Mouse (Mus musculus): ENCODE measurements around the gene Ttc17. TPM values are rescaled to one million over a fixed set of nuclear protein-coding genes. Genes with fewer than 3 reads are reported as not detected.

Gene Ttc17
- polyA plus RNA-seq, 1 experiment: 18.4 TPM

DNA sequence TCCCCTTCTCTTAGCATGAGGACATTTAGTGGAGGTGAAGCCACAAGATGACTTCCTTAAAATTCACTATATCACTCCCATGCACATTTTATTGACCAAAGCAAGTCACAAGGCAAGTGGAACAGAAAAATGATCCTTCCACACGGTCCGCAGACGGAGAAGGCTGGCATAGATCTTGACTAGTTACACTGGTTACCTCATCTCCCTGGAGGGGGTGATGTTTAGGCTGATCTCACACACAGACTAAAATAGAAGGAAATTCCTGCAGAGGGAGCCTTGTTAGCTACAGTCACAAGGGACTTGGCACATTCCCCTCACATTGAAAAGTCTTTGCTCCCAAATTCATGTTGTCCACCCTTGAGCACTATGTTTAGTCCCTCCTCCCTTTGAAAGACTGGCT, 130.8 kb downstream of the Ttc17 start:
- H3K4me3 ChIP-seq (ENCODE audit: low read depth, low read length): no peak overlapping the region
- TF ChIP-seq POLR2A (IDR thresholded peaks at IDR 0.05; ENCODE audit: insufficient read depth, low read length) (no peak), CTCF (IDR thresholded peaks at IDR 0.05; ENCODE audit: low read depth, low read length) (no peak), EP300 (IDR thresholded peaks at IDR 0.05; ENCODE audit: insufficient read depth, low read depth, low read length) (no peak)
- H3K9ac ChIP-seq (ENCODE audit: low read depth, poor library complexity, severe bottlenecking): no peak overlapping the region
- no peaks in the 10 kb centered on the region for H3K36me3 ChIP-seq (ENCODE audit: control insufficient read depth, insufficient read depth, low read length, poor library complexity, severe bottlenecking)
- H3K27me3 ChIP-seq (ENCODE audit: control insufficient read depth, insufficient read depth, low read length, poor library complexity, severe bottlenecking): 0 out of 2 replicates have a peak, but pooled peaks cover 1% of the 10 kb centered on the region
- no peaks in the 10 kb centered on the region for H3K9me3 ChIP-seq (replicated peaks; ENCODE audit: control insufficient read depth, insufficient read depth, low read length, poor library complexity, severe bottlenecking)
- H3K27ac ChIP-seq (ENCODE audit: insufficient read depth, low read length): no peak overlapping the region
- peaks cover 3% of the 10 kb centered on the region for H3K4me1 ChIP-seq (ENCODE audit: control insufficient read depth, insufficient read depth, low read length)

DNA sequence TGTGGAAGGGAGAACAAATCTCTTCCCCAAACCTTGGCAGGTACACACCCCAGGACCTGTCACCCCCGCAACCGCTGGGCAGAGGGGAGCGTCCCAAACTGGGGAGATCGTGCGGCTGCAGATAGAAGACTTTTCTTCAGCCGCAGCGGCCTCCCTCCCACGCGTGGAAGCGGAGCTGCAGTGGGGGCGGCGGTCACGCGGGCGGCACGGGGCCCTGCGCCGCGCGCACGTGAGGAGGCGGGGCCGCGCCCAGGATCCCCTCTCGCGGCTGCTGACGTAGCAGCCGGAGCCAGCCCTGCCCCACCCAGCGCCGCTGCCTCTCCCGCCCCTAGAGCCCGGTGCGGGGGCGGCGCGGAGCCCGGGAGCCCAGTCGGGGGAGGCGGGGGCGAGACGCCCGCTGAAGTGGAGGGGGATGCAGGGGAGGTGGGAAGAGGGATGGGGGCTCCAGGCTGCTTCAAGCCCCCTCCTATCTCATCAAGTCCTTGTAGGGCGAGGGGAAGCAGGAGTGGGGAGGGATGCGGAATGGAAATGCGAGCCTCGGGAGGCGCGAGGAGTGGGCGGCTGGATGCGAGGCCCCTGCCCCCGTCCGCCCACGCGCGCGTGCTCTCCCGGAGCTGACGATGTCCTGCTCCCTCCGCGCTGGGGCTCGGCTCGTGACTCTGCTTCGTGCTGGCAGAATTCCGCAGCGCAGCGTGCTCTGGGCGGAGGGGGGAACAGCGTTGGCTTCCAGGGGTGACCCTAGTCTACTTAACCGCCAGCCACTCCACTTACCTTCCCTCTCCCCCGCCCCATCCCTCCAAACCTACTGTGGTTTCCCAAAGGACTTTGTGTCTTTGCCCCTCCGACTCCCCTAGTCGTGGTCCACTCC, 133.1 kb downstream of the Ttc17 start:
- no peaks in the 10 kb centered on the region for H3K9me3 ChIP-seq (replicated peaks; ENCODE audit: control insufficient read depth, insufficient read depth, low read length, poor library complexity, severe bottlenecking)
- peak overlapping the region; percentile 62 for H3K9ac ChIP-seq (ENCODE audit: low read depth, poor library complexity, severe bottlenecking)
- 0 out of 2 replicates have a peak, but pooled peaks cover 1% of the 10 kb centered on the region for H3K27me3 ChIP-seq (ENCODE audit: control insufficient read depth, insufficient read depth, low read length, poor library complexity, severe bottlenecking)
- H3K27ac ChIP-seq (ENCODE audit: insufficient read depth, low read length): no peak overlapping the region
- no peaks in the 10 kb centered on the region for H3K36me3 ChIP-seq (ENCODE audit: control insufficient read depth, insufficient read depth, low read length, poor library complexity, severe bottlenecking)
- TF ChIP-seq EP300 (IDR thresholded peaks at IDR 0.05; ENCODE audit: insufficient read depth, low read depth, low read length) (no peak), CTCF (IDR thresholded peaks at IDR 0.05; ENCODE audit: low read depth, low read length) (no peak), POLR2A (IDR thresholded peaks at IDR 0.05; ENCODE audit: insufficient read depth, low read length) (no peak)
- H3K4me1 ChIP-seq (ENCODE audit: control insufficient read depth, insufficient read depth, low read length): peaks cover 3% of the 10 kb centered on the region
- H3K4me3 ChIP-seq (ENCODE audit: low read depth, low read length): peak overlapping the region; percentile 70

DNA sequence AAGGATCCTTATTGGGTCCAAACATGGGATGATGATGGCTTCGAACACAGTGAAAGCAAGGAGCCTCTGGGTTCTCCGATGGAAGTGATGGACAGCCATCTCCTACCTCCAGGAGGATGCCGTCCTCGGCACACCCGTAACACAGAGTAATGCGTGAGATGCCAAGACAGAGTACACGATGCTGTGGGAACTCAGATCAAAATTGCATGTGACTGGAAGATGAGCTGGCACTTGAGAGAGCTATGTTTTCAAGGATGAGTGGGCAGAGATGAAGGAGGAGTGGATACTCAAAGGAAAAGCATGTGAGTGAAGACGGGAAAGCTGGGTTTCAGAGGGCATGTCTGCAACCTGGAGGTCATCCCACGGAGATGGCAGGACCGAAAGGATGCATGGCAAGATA, 135.3 kb downstream of the Ttc17 start:
- Histone ChIP-seq H3K4me3 (ENCODE audit: low read depth, low read length) (no peak overlapping the region), H3K27ac (ENCODE audit: insufficient read depth, low read length) (no peak overlapping the region), H3K36me3 (ENCODE audit: control insufficient read depth, insufficient read depth, low read length, poor library complexity, severe bottlenecking) (no peaks in the 10 kb centered on the region), H3K9ac (ENCODE audit: low read depth, poor library complexity, severe bottlenecking) (no peak overlapping the region), H3K27me3 (ENCODE audit: control insufficient read depth, insufficient read depth, low read length, poor library complexity, severe bottlenecking) (0 out of 2 replicates have a peak, but pooled peaks cover 1% of the 10 kb centered on the region), H3K9me3 (replicated peaks; ENCODE audit: control insufficient read depth, insufficient read depth, low read length, poor library complexity, severe bottlenecking) (no peaks in the 10 kb centered on the region), H3K4me1 (ENCODE audit: control insufficient read depth, insufficient read depth, low read length) (peaks cover 3% of the 10 kb centered on the region)
- TF ChIP-seq POLR2A (IDR thresholded peaks at IDR 0.05; ENCODE audit: insufficient read depth, low read length) (no peak), CTCF (IDR thresholded peaks at IDR 0.05; ENCODE audit: low read depth, low read length) (no peak), EP300 (IDR thresholded peaks at IDR 0.05; ENCODE audit: insufficient read depth, low read depth, low read length) (no peak)

DNA sequence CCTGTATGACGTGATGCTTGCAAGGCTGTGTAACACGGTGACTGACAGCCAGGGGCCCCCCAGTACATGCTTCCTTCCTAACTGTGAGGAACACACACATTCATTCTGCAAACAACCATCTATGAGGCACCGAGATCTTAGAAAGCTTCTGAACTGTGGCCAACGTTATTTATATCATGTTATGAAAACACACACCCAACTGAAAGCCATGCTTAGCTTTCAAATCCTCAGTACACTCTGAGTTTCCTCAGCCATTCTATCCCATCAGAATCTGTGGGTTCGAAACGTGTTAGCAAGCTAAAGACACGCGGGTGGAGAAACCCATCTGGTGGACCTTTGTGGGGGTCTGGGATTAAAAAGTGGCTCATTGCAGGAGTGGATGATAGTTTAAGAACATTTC, 137.7 kb downstream of the Ttc17 start:
- no peak for TF ChIP-seq CTCF (IDR thresholded peaks at IDR 0.05; ENCODE audit: low read depth, low read length)
- no peak for TF ChIP-seq EP300 (IDR thresholded peaks at IDR 0.05; ENCODE audit: insufficient read depth, low read depth, low read length)
- TF ChIP-seq POLR2A (IDR thresholded peaks at IDR 0.05; ENCODE audit: insufficient read depth, low read length): no peak
- Histone ChIP-seq H3K9me3 (replicated peaks; ENCODE audit: control insufficient read depth, insufficient read depth, low read length, poor library complexity, severe bottlenecking) (no peaks in the 10 kb centered on the region), H3K4me1 (ENCODE audit: control insufficient read depth, insufficient read depth, low read length) (peaks cover 3% of the 10 kb centered on the region), H3K9ac (ENCODE audit: low read depth, poor library complexity, severe bottlenecking) (no peak overlapping the region), H3K27me3 (ENCODE audit: control insufficient read depth, insufficient read depth, low read length, poor library complexity, severe bottlenecking) (no peaks in the 10 kb centered on the region), H3K27ac (ENCODE audit: insufficient read depth, low read length) (no peak overlapping the region), H3K4me3 (ENCODE audit: low read depth, low read length) (no peak overlapping the region), H3K36me3 (ENCODE audit: control insufficient read depth, insufficient read depth, low read length, poor library complexity, severe bottlenecking) (no peaks in the 10 kb centered on the region)

DNA sequence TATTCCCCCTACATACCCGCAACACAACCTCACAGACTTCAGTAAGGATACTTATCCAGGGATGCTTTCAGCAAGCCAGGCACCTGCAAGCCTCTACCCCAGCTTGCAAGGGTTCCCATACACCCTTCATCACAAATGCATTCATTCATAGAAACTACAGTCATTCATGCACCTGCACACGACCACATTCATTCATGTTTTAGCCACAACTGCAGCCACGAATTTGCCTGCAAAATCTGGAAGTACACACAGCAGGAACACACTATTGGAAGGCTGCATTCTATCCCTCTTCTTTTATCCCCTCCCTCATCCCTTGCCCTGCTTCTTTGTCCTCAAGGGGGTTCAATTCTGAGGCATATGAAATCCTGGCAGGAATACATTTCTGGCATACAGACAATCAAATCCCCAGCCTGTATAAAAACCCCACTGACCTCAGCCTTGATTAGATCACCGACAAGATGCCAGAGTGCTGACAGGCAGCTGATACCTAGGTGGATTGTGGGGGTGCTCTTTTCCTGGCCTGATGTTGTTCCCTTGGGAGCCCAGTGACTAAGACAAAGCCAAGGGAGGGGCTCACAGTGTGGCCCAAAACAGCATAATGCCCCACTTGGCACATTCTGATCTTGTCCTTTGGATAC, 139.2 kb downstream of the Ttc17 start:
- H3K27me3 ChIP-seq (ENCODE audit: control insufficient read depth, insufficient read depth, low read length, poor library complexity, severe bottlenecking): no peaks in the 10 kb centered on the region

More for the DNA sequence above, 139.2 kb downstream of the Ttc17 start:
- Histone ChIP-seq H3K4me1 (ENCODE audit: control insufficient read depth, insufficient read depth, low read length) (no peaks in the 10 kb centered on the region), H3K9ac (ENCODE audit: low read depth, poor library complexity, severe bottlenecking) (no peak overlapping the region), H3K36me3 (ENCODE audit: control insufficient read depth, insufficient read depth, low read length, poor library complexity, severe bottlenecking) (no peaks in the 10 kb centered on the region), H3K9me3 (replicated peaks; ENCODE audit: control insufficient read depth, insufficient read depth, low read length, poor library complexity, severe bottlenecking) (no peaks in the 10 kb centered on the region), H3K4me3 (ENCODE audit: low read depth, low read length) (no peak overlapping the region), H3K27ac (ENCODE audit: insufficient read depth, low read length) (no peak overlapping the region)
- no peak for TF ChIP-seq EP300 (IDR thresholded peaks at IDR 0.05; ENCODE audit: insufficient read depth, low read depth, low read length)
- TF ChIP-seq POLR2A (IDR thresholded peaks at IDR 0.05; ENCODE audit: insufficient read depth, low read length): no peak
- no peak for TF ChIP-seq CTCF (IDR thresholded peaks at IDR 0.05; ENCODE audit: low read depth, low read length)
